In genomic region chr14:79480624-79481338, GRCm38 (mm10) we compare ENCODE assay signal across 8 mouse cellular contexts. TPM values are rescaled to one million over a fixed set of nuclear protein-coding genes. Genes with fewer than 3 reads are reported as not detected.
DNase-seq lines count a peak whose midpoint lies in the region; ATAC-seq lines count a peak whose summit lies in the region.

Gene Elf1, plus strand, starts transcription at chr14:79481194.

- H3K36me3 ChIP-seq in forebrain, embryonic 11.5 days (ENCODE audit: control insufficient read depth, insufficient read depth, low read length): 0 out of 2 replicates have a peak, but pooled peaks cover 5% of the 10 kb centered on the region
- H3K36me3 ChIP-seq in heart, embryonic 15.5 days: peaks cover 13% of the 10 kb centered on the region
- H3K36me3 ChIP-seq in liver, embryonic 13.5 days: peaks cover 15% of the 10 kb centered on the region
- H3K36me3 ChIP-seq in stomach, embryonic 14.5 days (ENCODE audit: control insufficient read depth, insufficient read depth, low read length): peaks cover 16% of the 10 kb centered on the region

- peak within 1 kb of the TSS; percentile 98 for H3K9ac ChIP-seq in forebrain, embryonic 11.5 days (ENCODE audit: low read length)
- peak within 1 kb of the TSS; percentile 94 for H3K9ac ChIP-seq in heart, embryonic 15.5 days
- H3K9ac ChIP-seq in liver, embryonic 13.5 days: peak within 1 kb of the TSS; percentile 97
- peak within 1 kb of the TSS; percentile 97 for H3K9ac ChIP-seq in stomach, embryonic 14.5 days (replicated peaks; ENCODE audit: low read depth, low read length)

- peak; percentile 84 for ATAC-seq in forebrain, embryonic 11.5 days (replicated peaks; ENCODE audit: low FRiP score)
- peak; percentile 87 for ATAC-seq in heart, embryonic 15.5 days (replicated peaks; ENCODE audit: insufficient number of reproducible peaks, insufficient read depth, low FRiP score, low read depth)
- peak; percentile 64 for ATAC-seq in liver, embryonic 13.5 days (ENCODE audit: low read depth)
- ATAC-seq in stomach, embryonic 14.5 days (ENCODE audit: insufficient number of reproducible peaks, insufficient read depth, low FRiP score, low read depth): peak; percentile 86

- H3K9me3 ChIP-seq in forebrain, embryonic 11.5 days (ENCODE audit: control insufficient read depth, low read length): no peaks in the 10 kb centered on the region
- H3K9me3 ChIP-seq in heart, embryonic 15.5 days (replicated peaks): no peaks in the 10 kb centered on the region
- no peaks in the 10 kb centered on the region for H3K9me3 ChIP-seq in liver, embryonic 13.5 days (replicated peaks)
- H3K9me3 ChIP-seq in stomach, embryonic 14.5 days (ENCODE audit: control insufficient read depth, low read depth, low read length): no peaks in the 10 kb centered on the region

- H3K27ac ChIP-seq in forebrain, embryonic 11.5 days (ENCODE audit: low read depth, low read length): peak within 1 kb of the TSS; percentile 100
- peak within 1 kb of the TSS; percentile 100 for H3K27ac ChIP-seq in heart, embryonic 15.5 days
- H3K27ac ChIP-seq in liver, embryonic 13.5 days: peak within 1 kb of the TSS; percentile 100
- peak within 1 kb of the TSS; percentile 100 for H3K27ac ChIP-seq in stomach, embryonic 14.5 days (ENCODE audit: low read length)

- under 1% methylated on average over 87 of the region's 96 CpGs for WGBS in forebrain, embryonic 11.5 days
- under 1% methylated on average over 80 of the region's 96 CpGs for WGBS in heart, embryonic 15.5 days
- WGBS in liver, embryonic 13.5 days (ENCODE audit: insufficient replicate concordance): under 1% methylated on average over 93 of the region's 96 CpGs
- under 1% methylated on average over 91 of the region's 96 CpGs for WGBS in stomach, embryonic 14.5 days

- H3K4me3 ChIP-seq in forebrain, embryonic 11.5 days (ENCODE audit: low read depth, low read length): peak within 1 kb of the TSS; percentile 89
- peak within 1 kb of the TSS; percentile 76 for H3K4me3 ChIP-seq in heart, embryonic 15.5 days
- H3K4me3 ChIP-seq in liver, embryonic 13.5 days (replicated peaks): peak within 1 kb of the TSS; percentile 88
- peak within 1 kb of the TSS; percentile 91 for H3K4me3 ChIP-seq in stomach, embryonic 14.5 days (ENCODE audit: low read depth, low read length)

- H3K4me1 ChIP-seq in forebrain, embryonic 11.5 days (replicated peaks; ENCODE audit: control insufficient read depth, insufficient read depth, low read length): peaks cover 7% of the 10 kb centered on the region
- peaks cover 26% of the 10 kb centered on the region for H3K4me1 ChIP-seq in heart, embryonic 15.5 days (replicated peaks)
- H3K4me1 ChIP-seq in liver, embryonic 13.5 days (replicated peaks): peaks cover 45% of the 10 kb centered on the region
- H3K4me1 ChIP-seq in stomach, embryonic 14.5 days (ENCODE audit: control insufficient read depth, insufficient read depth, low read length): peaks cover 21% of the 10 kb centered on the region

- peak; percentile 79 to 83 for DNase-seq in CD8-positive naive resting alpha-beta T cell, adult 2 months (ENCODE audit: low read depth in 2 of 2, low spot score in 2 of 2)
- DNase-seq in c-Kit-positive CD71-negative TER-119-negative erythroid progenitor cells, embryonic 14.5 days (ENCODE audit: low read depth): peak; percentile 73
- DNase-seq in forebrain, embryonic 11.5 days (ENCODE audit: low spot score): peak; percentile 96
- DNase-seq in kidney, postnatal 25 days: peak; percentile 97 to 98
- DNase-seq in liver, embryonic 13.5 days: peak; percentile 85
- DNase-seq in natural killer cell, adult 2 months (ENCODE audit: low spot score in 2 of 2): peak; percentile 88 to 91

- peak within 1 kb of the TSS; percentile 69 for H3K4me2 ChIP-seq in forebrain, embryonic 11.5 days (ENCODE audit: low read depth, low read length, severe bottlenecking)
- peak within 1 kb of the TSS; percentile 68 for H3K4me2 ChIP-seq in heart, embryonic 15.5 days
- peak within 1 kb of the TSS; percentile 79 for H3K4me2 ChIP-seq in liver, embryonic 13.5 days
- peak within 1 kb of the TSS; percentile 61 for H3K4me2 ChIP-seq in stomach, embryonic 14.5 days (replicated peaks; ENCODE audit: low read depth, low read length)

- H3K27me3 ChIP-seq in forebrain, embryonic 11.5 days (ENCODE audit: control insufficient read depth, insufficient read depth, low read length): no peaks in the 10 kb centered on the region
- no peaks in the 10 kb centered on the region for H3K27me3 ChIP-seq in heart, embryonic 15.5 days
- no peaks in the 10 kb centered on the region for H3K27me3 ChIP-seq in liver, embryonic 13.5 days
- H3K27me3 ChIP-seq in stomach, embryonic 14.5 days (ENCODE audit: control insufficient read depth, insufficient read depth, low read length): no peaks in the 10 kb centered on the region

RNA-seq across cellular contexts. Expression of gene Elf1, which starts in this region (rescaled TPM):
- polyA plus RNA-seq in forebrain, embryonic 11.5 days (2014; fragmentation: Nextera tagmentation; extraction: Ambion mirVana): 7.5 and 7.6 TPM in 2 replicates
- 7.8 and 12.4 TPM in 2 replicates for polyA plus RNA-seq in heart, embryonic 15.5 days (2015; fragmentation: Nextera tagmentation; extraction: Ambion mirVana)
- 11.9 and 13.8 TPM in 2 replicates for polyA plus RNA-seq in liver, embryonic 13.5 days (2015; fragmentation: Nextera tagmentation; extraction: Ambion mirVana)
- 25.8 and 27.6 TPM in 2 replicates for polyA plus RNA-seq in stomach, embryonic 14.5 days (2014; fragmentation: Nextera tagmentation; extraction: Ambion mirVana)

Comparison
In these comparisons a context has a peak if more than half of its experiments do, and no peak if none do; other contexts are left out.
1. Peak in every context shown above with its lines: DNase-seq, ATAC-seq, H3K4me3 ChIP-seq and H3K27ac ChIP-seq.